18 mouse cellular contexts compared by ENCODE assay signal in genomic region chr2:26589284-26589683, GRCm38 (mm10). TPM values are rescaled to one million over a fixed set of nuclear protein-coding genes. Genes with fewer than 3 reads are reported as not detected.
DNase-seq lines count a peak whose midpoint lies in the region; ATAC-seq lines count a peak whose summit lies in the region.
"Had no signal": no experiment of that assay in that cellular context is flagged by ENCODE, and none has a peak within 500 bp of the region (broad histone marks: within the 10 kb centered on the region; RNA-seq: fewer than 3 reads in every experiment).

No protein-coding gene starts in this region.

- WGBS in kidney, embryonic 16.5 days, result 86% methylated on average over 10 of the region's 10 CpGs
- WGBS in limb, embryonic 10.5 days, result 92% methylated on average over 10 of the region's 10 CpGs

- H3K27ac ChIP-seq in kidney, embryonic 16.5 days (ENCODE audit: low read length), result peak overlapping the region; percentile 73
- 0 out of 2 replicates have a peak overlapping the region, but pooled peaks have one; percentile 2 for H3K27ac ChIP-seq in limb, embryonic 10.5 days
- H3K27ac ChIP-seq: forebrain, embryonic 15.5 days had no signal

- H3K36me3 ChIP-seq in kidney, embryonic 16.5 days (ENCODE audit: insufficient read depth, low read length), result peaks cover 14% of the 10 kb centered on the region; the same call in 1 of the 2 replicates
- peaks cover 10% of the 10 kb centered on the region for H3K36me3 ChIP-seq in limb, embryonic 10.5 days
- H3K36me3 ChIP-seq: forebrain, embryonic 15.5 days had no signal

- H3K4me3 ChIP-seq in kidney, embryonic 16.5 days (ENCODE audit: low read length), result peak overlapping the region; percentile 54
- H3K4me3 ChIP-seq in limb, embryonic 10.5 days, result no peak overlapping the region
- H3K4me3 ChIP-seq: forebrain, embryonic 15.5 days; liver, embryonic 12.5 days had no signal

- peaks cover 21% of the 10 kb centered on the region for H3K4me1 ChIP-seq in kidney, embryonic 16.5 days (ENCODE audit: insufficient read depth, low read length)
- H3K4me1 ChIP-seq in limb, embryonic 10.5 days, result peaks cover 35% of the 10 kb centered on the region

- H3K4me2 ChIP-seq in kidney, embryonic 16.5 days (replicated peaks; ENCODE audit: low read depth, low read length), result peak overlapping the region; percentile 72
- H3K4me2 ChIP-seq: forebrain, embryonic 15.5 days had no signal

- peak; percentile 3 for DNase-seq in gastrocnemius, postnatal 14 days
- DNase-seq in gastrocnemius, postnatal 4 days (ENCODE audit: low spot score in 2 of 2), result no peak
- DNase-seq in kidney, postnatal 36 days, result no peak
- DNase-seq in adipocyte (ENCODE audit: low spot score), result peak; percentile 21
- DNase-seq in limb, embryonic 10.5 days (ENCODE audit: low spot score), result no peak
- DNase-seq in thymus, postnatal 4 days, result no peak
- DNase-seq in ovary, postnatal 14 days (ENCODE audit: low spot score), result no peak
- DNase-seq: adrenal gland, adult 8-10 months; B cell, adult 2 months; cerebellum, adult 8-10 months; spleen, adult 18-20 months had no signal

- ATAC-seq in kidney, embryonic 16.5 days (ENCODE audit: low FRiP score, low TSS enrichment), result no peak
- ATAC-seq: forebrain, embryonic 15.5 days; liver, embryonic 12.5 days; midbrain, embryonic 16.5 days had no signal

- H3K9ac ChIP-seq in kidney, embryonic 16.5 days (replicated peaks; ENCODE audit: low read length), result peak overlapping the region; percentile 72
- H3K9ac ChIP-seq: forebrain, embryonic 15.5 days; liver, embryonic 12.5 days had no signal

- intact Hi-C loops in gastrocnemius, postnatal 14 days (cut with DNase I; ENCODE audit: low total_unique reads), result no loop called here

- no peaks in the 10 kb centered on the region for H3K9me3 ChIP-seq in kidney, embryonic 16.5 days (ENCODE audit: low read length)
- no peaks in the 10 kb centered on the region for H3K9me3 ChIP-seq in limb, embryonic 10.5 days (replicated peaks)
- H3K9me3 ChIP-seq: embryonic facial prominence, embryonic 12.5 days; forebrain, embryonic 15.5 days; liver, embryonic 12.5 days had no signal

- H3K27me3 ChIP-seq in kidney, embryonic 16.5 days (ENCODE audit: insufficient read depth, low read length), result no peaks in the 10 kb centered on the region
- H3K27me3 ChIP-seq in limb, embryonic 10.5 days (ENCODE audit: low read depth, poor library complexity, severe bottlenecking), result no peaks in the 10 kb centered on the region
- H3K27me3 ChIP-seq: embryonic facial prominence, embryonic 12.5 days; forebrain, embryonic 15.5 days had no signal

RNA-seq across cellular contexts. Expression of gene Gm20532, which starts 2.8 kb away (rescaled TPM):
- not detected for total RNA-seq in gastrocnemius, postnatal 14 days (2021)
- not detected for total RNA-seq in gastrocnemius, postnatal 4 days (2021)
- polyA plus RNA-seq in kidney, embryonic 16.5 days (2015; fragmentation: Nextera tagmentation; extraction: Ambion mirVana), result not detected in 2 replicates
- polyA plus RNA-seq in limb, embryonic 10.5 days (2016; fragmentation: Nextera tagmentation; extraction: Ambion mirVana), result not detected in 2 replicates
- total RNA-seq: adrenal gland, adult 8-10 months; granulocyte monocyte progenitor cell, adult 5-6 weeks; layer of hippocampus, adult 18-20 months had no signal
- polyA plus RNA-seq: embryonic facial prominence, embryonic 12.5 days; forebrain, embryonic 15.5 days; liver, embryonic 12.5 days; midbrain, embryonic 16.5 days had no signal

RNA-seq across cellular contexts. Expression of gene Egfl7, which starts 9.5 kb away (rescaled TPM):
- total RNA-seq in gastrocnemius, postnatal 14 days (2021), result 100 to 1,000 TPM in 1 of 2 experiments, 10 to 100 TPM in 1; 64.1 to 106 TPM
- 100 to 1,000 TPM; 132 to 141 TPM for total RNA-seq in gastrocnemius, postnatal 4 days (2021)
- polyA plus RNA-seq in kidney, embryonic 16.5 days (2015; fragmentation: Nextera tagmentation; extraction: Ambion mirVana), result 257 and 266 TPM in 2 replicates
- polyA plus RNA-seq in limb, embryonic 10.5 days (2016; fragmentation: Nextera tagmentation; extraction: Ambion mirVana), result 96.5 and 97.2 TPM in 2 replicates

RNA-seq across cellular contexts. Expression of gene Agpat2, which starts 14.9 kb away (rescaled TPM):
- total RNA-seq in gastrocnemius, postnatal 14 days (2021), result 1 to 10 TPM; 4.9 to 6.3 TPM
- 10 to 100 TPM; 12.1 to 19.0 TPM for total RNA-seq in gastrocnemius, postnatal 4 days (2021)
- polyA plus RNA-seq in kidney, embryonic 16.5 days (2015; fragmentation: Nextera tagmentation; extraction: Ambion mirVana), result 53.0 and 57.0 TPM in 2 replicates
- polyA plus RNA-seq in limb, embryonic 10.5 days (2016; fragmentation: Nextera tagmentation; extraction: Ambion mirVana), result 13.2 and 14.5 TPM in 2 replicates

RNA-seq across cellular contexts. Expression of gene Fam69b, which starts 39.0 kb away (rescaled TPM):
- total RNA-seq in gastrocnemius, postnatal 14 days (2021), result 1 to 10 TPM; 1.4 to 3.1 TPM
- 1 to 10 TPM; 2.6 to 4.0 TPM for total RNA-seq in gastrocnemius, postnatal 4 days (2021)
- polyA plus RNA-seq in kidney, embryonic 16.5 days (2015; fragmentation: Nextera tagmentation; extraction: Ambion mirVana), result 39.3 and 40.3 TPM in 2 replicates
- 31.3 and 43.3 TPM in 2 replicates for polyA plus RNA-seq in limb, embryonic 10.5 days (2016; fragmentation: Nextera tagmentation; extraction: Ambion mirVana)

Comparison
In these comparisons a context has a peak if more than half of its experiments do, and no peak if none do; other contexts are left out.
1. DNase-seq: peak in gastrocnemius, postnatal 14 days (single experiment) and adipocyte (single experiment); none in gastrocnemius, postnatal 4 days (0 of 2), kidney, postnatal 36 days (0 of 2), limb, embryonic 10.5 days (single experiment), thymus, postnatal 4 days (single experiment) and ovary, postnatal 14 days (single experiment).